Mouse (Mus musculus) forebrain, postnatal 0 days (tissue): ENCODE measurements around the gene Spink4. TPM values are rescaled to one million over a fixed set of nuclear protein-coding genes. Genes with fewer than 3 reads are reported as not detected.

Experiments
- ATAC-seq: fragments of 200-750 bp; cut with Nextera tagmentation; 2 replicates; pipeline ENCODE4 v1.8.0; 2017; ENCODE audit warnings: mild to moderate bottlenecking, moderate library complexity
- DNase-seq: peaks from one replicate; pipeline ENCODE4 v3.0.0-alpha.2; 2015
- H3K27ac ChIP-seq: fragments of 300-500 bp; sonication (generic); 2 replicates; pipeline ENCODE4 v1.5.1; 2014; ENCODE audit warnings: low read depth, mild to moderate bottlenecking, antibody characterized with exemption, low read length, moderate library complexity, mixed read lengths
- H3K27me3 ChIP-seq: fragments of 300-500 bp; sonication (generic); 2 replicates; pipeline ENCODE4 v1.6.1; 2014; ENCODE audit warnings: mild to moderate bottlenecking, low read length, mixed read lengths; ENCODE audit not compliant: insufficient read depth
- H3K36me3 ChIP-seq: fragments of 300-500 bp; sonication (generic); 2 replicates; pipeline ENCODE4 v1.6.1; 2014; ENCODE audit warnings: mild to moderate bottlenecking, moderate library complexity; ENCODE audit not compliant: insufficient read depth
- H3K4me1 ChIP-seq: fragments of 300-500 bp; sonication (generic); 2 replicates; pipeline ENCODE4 v1.6.1; 2014; ENCODE audit warnings: antibody characterized with exemption; ENCODE audit not compliant: insufficient read depth
- H3K4me2 ChIP-seq: fragments of 300-500 bp; sonication (generic); 2 replicates; pipeline ENCODE4 v1.6.1; 2014; ENCODE audit warnings: low read depth, mild to moderate bottlenecking, moderate library complexity
- H3K4me3 ChIP-seq: fragments of 300-500 bp; sonication (generic); 2 replicates; pipeline ENCODE4 v1.5.1; 2014; ENCODE audit warnings: low read depth, low read length, mixed read lengths
- H3K9ac ChIP-seq: fragments of 300-500 bp; sonication (generic); 2 replicates; pipeline ENCODE4 v1.6.1; 2014; ENCODE audit warnings: mild to moderate bottlenecking
- H3K9me3 ChIP-seq: fragments of 300-500 bp; sonication (generic); 2 replicates; pipeline ENCODE4 v1.6.1; 2016; ENCODE audit warnings: low read length
- CTCF ChIP-seq: sonication (generic); IDR thresholded peaks from 2 replicates; pipeline ENCODE4 v1.5.1; 2016; ENCODE audit warnings: antibody characterized with exemption, control low read depth, low read depth
- WGBS: fragments of 180-500 bp; shearing (Covaris S2); extraction: QIAGEN DNeasy Blood & Tissue Kit; methylation state at CpG from one replicate; pipeline ENCODE4 v1.1.7; 2014; 5-methylcytosine and 5-hydroxymethylcytosine counted together
- polyA plus RNA-seq: library from polyadenylated mRNA; unstranded; fragments of >200 nt; fragmentation: Nextera tagmentation; extraction: Ambion mirVana; gene quantifications from 2 replicates; pipeline ENCODE4 v1.2.1, GENCODE M21; 2015
- total RNA-seq: library from RNA; depleted of rRNA; stranded (reverse); fragments of >200 nt; gene quantifications from 2 replicates; pipeline ENCODE4 v1.2.3, GENCODE M21; 2014

The Spink4 gene
- total and polyA plus RNA-seq, 2 experiments from 2014 or later = not detected

DNA sequence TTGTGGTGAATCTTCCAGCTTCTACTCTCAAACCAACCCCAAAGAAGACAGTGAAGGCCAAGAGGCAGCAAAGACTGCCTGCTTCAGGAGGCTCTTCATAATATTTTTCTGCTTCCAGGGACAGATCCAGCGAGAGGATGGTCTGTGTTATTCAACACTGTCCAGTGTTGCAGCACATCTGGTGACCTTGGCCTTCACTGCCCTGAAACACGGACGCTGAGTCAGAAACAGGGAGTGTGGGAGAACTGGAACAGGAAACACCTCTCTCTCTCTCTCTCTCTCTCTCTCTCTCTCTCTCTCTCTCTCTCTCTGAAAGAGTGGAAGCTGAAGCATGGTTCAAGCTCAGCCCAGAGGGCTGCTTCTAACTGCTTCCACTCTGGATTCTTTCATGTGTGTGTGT is 30.6 kb upstream of the Spink4 start:
- TF ChIP-seq CTCF = no peak
- 76% methylated on average over 3 of the region's 3 CpGs for WGBS
- ATAC-seq (no peak), DNase-seq (no peak)
- no peaks in the 10 kb centered on the region for H3K4me1 ChIP-seq
- no peak overlapping the region for H3K9ac ChIP-seq
- no peak overlapping the region for H3K4me2 ChIP-seq
- no peaks in the 10 kb centered on the region for H3K36me3 ChIP-seq
- H3K9me3 ChIP-seq = no peaks in the 10 kb centered on the region
- H3K27me3 ChIP-seq = no peaks in the 10 kb centered on the region
- H3K27ac ChIP-seq = no peak overlapping the region
- H3K4me3 ChIP-seq = no peak overlapping the region

DNA sequence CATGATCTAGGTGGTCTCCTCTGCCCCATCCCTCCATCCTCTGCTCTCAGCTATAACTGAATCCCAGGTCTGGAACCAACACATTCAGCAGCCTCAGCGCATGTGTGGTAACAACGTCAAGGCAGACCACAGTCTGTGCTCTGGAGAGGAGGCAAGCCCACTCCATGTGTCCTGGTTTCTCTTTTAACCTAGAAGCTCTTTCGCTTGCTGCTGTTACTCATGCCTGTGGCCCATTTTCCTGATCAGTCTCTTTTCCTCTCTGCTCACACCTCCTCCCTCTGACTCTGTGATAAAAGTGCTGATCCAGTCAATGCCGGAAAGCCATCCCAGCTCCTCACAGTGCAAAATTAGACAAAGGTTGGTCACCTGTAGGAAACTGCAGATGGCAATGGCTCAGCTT is 29.9 kb upstream of the Spink4 start:
- DNase-seq = no peak
- Histone ChIP-seq H3K4me1 (no peaks in the 10 kb centered on the region), H3K9ac (no peak overlapping the region), H3K36me3 (no peaks in the 10 kb centered on the region), H3K4me2 (no peak overlapping the region), H3K27ac (no peak overlapping the region), H3K4me3 (no peak overlapping the region), H3K27me3 (no peaks in the 10 kb centered on the region), H3K9me3 (no peaks in the 10 kb centered on the region)
- TF ChIP-seq CTCF = no peak
- WGBS = 84% methylated on average over 4 of the region's 4 CpGs
- ATAC-seq = no peak

DNA sequence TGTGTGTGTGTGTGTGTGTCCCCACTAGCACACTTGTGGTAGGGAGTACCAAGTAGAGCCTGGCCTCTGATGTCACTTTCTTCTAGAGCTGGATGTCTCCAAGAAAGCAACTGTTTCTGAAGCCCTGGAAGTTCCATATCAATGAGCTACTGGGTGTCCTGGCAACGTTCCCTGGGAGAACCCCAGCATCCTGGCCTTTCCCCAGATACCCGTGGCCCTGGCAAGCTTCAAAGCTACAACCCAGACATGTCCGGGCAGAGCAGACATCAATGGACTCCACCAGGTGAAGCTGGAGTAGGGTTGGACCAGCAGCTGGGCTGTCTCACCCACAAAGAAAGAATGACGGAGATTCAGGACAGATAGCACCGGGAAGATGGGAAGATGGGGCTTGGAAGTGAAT is 28.6 kb upstream of the Spink4 start:
- DNase-seq = no peak
- no peaks in the 10 kb centered on the region for H3K27me3 ChIP-seq
- TF ChIP-seq CTCF = no peak
- no peaks in the 10 kb centered on the region for H3K9me3 ChIP-seq
- H3K36me3 ChIP-seq = no peaks in the 10 kb centered on the region
- no peak overlapping the region for H3K4me3 ChIP-seq
- H3K4me1 ChIP-seq = no peaks in the 10 kb centered on the region
- H3K27ac ChIP-seq = no peak overlapping the region
- ATAC-seq = no peak
- H3K9ac ChIP-seq = no peak overlapping the region
- no peak overlapping the region for H3K4me2 ChIP-seq
- 74% methylated on average over 5 of the region's 5 CpGs for WGBS

DNA sequence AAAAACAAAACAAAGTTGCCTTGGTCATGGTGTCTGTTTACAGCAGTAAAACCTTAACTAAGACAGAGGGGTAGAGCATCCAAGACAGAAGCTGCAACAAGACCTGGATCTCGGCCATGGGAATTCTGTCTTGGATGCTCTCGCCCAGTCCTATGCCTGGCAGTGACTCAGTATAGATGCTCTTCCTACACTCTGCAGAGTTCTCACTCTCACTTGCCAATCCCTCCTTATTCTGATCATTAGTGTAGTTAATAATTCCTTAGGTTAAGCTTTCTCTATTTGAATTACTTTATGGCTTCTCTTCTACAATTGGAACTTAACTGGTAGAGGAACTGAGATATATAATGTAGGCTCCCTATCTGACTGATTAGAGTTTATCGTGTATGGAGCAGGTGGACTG is 24.7 kb upstream of the Spink4 start:
- Histone ChIP-seq H3K27me3 (no peaks in the 10 kb centered on the region), H3K9ac (no peak overlapping the region), H3K4me1 (no peaks in the 10 kb centered on the region), H3K9me3 (no peaks in the 10 kb centered on the region), H3K27ac (no peak overlapping the region), H3K4me3 (no peak overlapping the region), H3K4me2 (no peak overlapping the region), H3K36me3 (no peaks in the 10 kb centered on the region)
- DNase-seq (no peak), ATAC-seq (no peak)
- 94% methylated on average over 3 of the region's 3 CpGs for WGBS
- TF ChIP-seq CTCF = no peak

DNA sequence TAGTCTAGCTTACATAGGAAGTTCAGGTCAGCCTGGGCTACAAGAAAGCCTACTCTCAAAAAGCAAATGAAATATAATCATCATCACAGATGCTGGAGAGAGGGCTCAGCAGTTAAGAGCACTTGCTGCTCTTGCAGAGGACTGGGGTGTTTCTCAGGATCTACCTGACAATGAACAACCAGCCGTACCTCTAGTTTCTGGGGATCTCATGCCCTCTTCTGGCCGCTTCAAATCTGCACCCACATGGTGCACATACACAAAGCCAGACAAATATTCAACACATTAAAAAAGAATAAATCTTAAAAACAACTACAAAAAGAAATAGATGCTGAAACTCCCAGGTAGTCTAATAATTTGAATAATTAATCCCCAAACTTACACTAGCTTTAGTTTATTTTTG is 24.2 kb upstream of the Spink4 start:
- 99% methylated on average over 2 of the region's 2 CpGs for WGBS
- ATAC-seq = no peak

DNA sequence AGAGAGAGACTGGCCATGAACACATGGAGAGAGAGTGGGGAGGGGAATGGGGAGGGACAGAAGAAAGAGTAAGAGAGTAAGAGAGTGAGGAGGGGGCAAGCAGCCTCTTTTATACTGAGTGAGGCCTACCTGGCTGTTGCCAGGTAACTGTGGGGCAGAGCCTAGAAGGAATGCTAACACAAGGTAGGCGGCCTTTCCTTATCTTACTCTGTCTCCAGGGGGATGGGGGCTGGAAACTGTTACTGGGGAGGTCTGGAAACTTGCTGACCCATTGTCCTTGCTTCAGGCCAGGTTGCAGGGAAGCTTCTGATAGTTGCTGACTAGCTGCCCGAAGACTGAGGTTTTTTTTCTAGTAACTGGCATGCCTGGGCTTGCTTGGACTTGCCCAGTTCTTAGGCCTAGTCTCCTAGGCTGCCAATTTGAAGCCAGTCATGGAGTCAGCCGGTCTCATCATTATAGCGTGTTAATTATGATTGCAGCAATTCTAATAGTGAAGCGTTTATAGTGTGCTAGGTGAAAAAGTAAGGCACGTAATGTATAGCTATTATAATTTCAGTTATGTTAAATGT is 21.3 kb upstream of the Spink4 start:
- ATAC-seq = no peak
- 83% methylated on average over 6 of the region's 6 CpGs for WGBS

More for the DNA sequence above, 24.2 kb upstream of the Spink4 start:
- H3K4me2 ChIP-seq = no peak overlapping the region
- no peak overlapping the region for H3K9ac ChIP-seq
- no peaks in the 10 kb centered on the region for H3K9me3 ChIP-seq
- no peaks in the 10 kb centered on the region for H3K36me3 ChIP-seq
- no peaks in the 10 kb centered on the region for H3K27me3 ChIP-seq
- H3K27ac ChIP-seq = no peak overlapping the region
- no peak for TF ChIP-seq CTCF
- H3K4me1 ChIP-seq = no peaks in the 10 kb centered on the region
- no peak for DNase-seq
- no peak overlapping the region for H3K4me3 ChIP-seq

DNA sequence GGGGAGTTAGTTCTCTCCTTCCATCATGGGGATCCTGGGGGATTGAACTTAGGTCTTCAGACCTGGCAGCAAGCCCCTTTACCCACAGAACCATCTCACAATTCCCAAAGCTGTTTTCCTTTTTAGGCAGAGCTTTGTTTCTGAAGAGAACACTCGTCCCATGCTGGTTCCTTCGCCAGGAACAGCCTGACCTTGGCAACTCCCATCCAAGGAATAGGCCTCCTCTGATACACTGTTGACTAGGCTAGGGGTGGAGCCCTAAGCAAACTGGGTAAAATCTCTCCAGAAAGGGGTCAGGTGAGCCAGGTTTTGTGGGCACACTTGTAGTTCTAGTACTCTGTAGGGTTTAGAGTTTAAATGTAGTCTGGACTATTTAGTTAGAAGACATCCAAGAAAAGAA is 20.6 kb upstream of the Spink4 start:
- no peak overlapping the region for H3K9ac ChIP-seq
- ATAC-seq = no peak
- TF ChIP-seq CTCF = no peak
- no peaks in the 10 kb centered on the region for H3K27me3 ChIP-seq
- no peak for DNase-seq
- no peaks in the 10 kb centered on the region for H3K4me1 ChIP-seq
- no peaks in the 10 kb centered on the region for H3K36me3 ChIP-seq
- H3K4me2 ChIP-seq = no peak overlapping the region
- no peaks in the 10 kb centered on the region for H3K9me3 ChIP-seq
- H3K27ac ChIP-seq = no peak overlapping the region
- H3K4me3 ChIP-seq = no peak overlapping the region
- 72% methylated on average over 2 of the region's 2 CpGs for WGBS

More for the DNA sequence above, 21.3 kb upstream of the Spink4 start:
- no peak overlapping the region for H3K27ac ChIP-seq
- no peak overlapping the region for H3K4me2 ChIP-seq
- no peaks in the 10 kb centered on the region for H3K4me1 ChIP-seq
- H3K9ac ChIP-seq = no peak overlapping the region
- H3K36me3 ChIP-seq = no peaks in the 10 kb centered on the region
- no peak for TF ChIP-seq CTCF
- H3K9me3 ChIP-seq = no peaks in the 10 kb centered on the region
- no peak overlapping the region for H3K4me3 ChIP-seq
- no peak for DNase-seq
- no peaks in the 10 kb centered on the region for H3K27me3 ChIP-seq
